13 mouse cellular contexts compared by ENCODE assay signal in the genomic region with DNA sequence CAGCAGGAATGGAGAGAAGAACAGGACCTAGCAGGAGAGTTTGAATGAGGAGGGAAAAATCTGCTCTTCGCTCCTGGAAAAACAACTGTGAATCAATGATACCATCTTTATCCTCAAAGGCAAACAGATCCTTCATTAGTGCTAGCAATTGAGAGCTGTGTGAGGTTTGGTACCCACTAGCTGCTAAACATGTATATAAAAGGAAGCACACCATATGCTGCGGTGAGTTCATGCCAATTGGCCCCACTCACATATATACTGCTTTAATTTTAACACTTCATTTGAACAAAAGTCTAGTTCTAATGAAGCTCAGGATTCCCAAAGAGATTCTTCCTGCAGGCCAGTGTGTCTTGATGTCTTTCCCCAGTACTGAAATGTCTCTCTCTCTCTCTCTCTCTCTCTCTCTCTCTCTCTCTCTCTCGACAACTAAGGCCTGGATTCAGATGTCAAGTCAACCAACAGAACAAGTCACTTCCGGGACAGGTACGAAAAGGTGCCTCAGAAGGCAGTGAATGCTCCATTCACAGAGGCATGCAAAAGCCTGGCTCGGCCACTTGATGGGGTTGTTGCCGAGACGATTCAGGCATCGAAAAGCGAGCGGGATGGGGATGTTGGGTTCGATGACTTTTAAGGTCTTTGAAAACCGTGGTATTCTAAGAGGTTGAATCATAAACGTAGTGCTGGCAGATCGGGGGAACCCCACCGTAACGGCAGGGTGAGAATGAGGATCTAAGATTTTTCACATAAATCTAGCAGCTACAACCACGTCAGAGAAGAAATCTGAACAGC.
A peak's percentile ranks its signal among the peaks of the same experiment; 100 is the strongest.
DNase-seq lines count a peak whose midpoint lies in the region; ATAC-seq lines count a peak whose summit lies in the region.
"Had no signal": no experiment of that assay in that cellular context is flagged by ENCODE, and none has a peak within 500 bp of the region (broad histone marks: within the 10 kb centered on the region; RNA-seq: fewer than 3 reads in every experiment).

No protein-coding gene starts in this region.

- peak; percentile 30 for DNase-seq in left cerebral cortex, adult 11 months (ENCODE audit: low spot score)
- no peak for DNase-seq in left cerebral cortex, postnatal 4 days
- peak; percentile 36 to 79 for DNase-seq in frontal cortex, postnatal 36 days (ENCODE audit: low spot score in 2 of 2)
- DNase-seq in right cerebral cortex, postnatal 4 days: peak; percentile 17
- DNase-seq in embryo, embryonic 9.5 days (ENCODE audit: extremely low spot score): no peak
- DNase-seq in kidney, postnatal 4 days: no peak
- DNase-seq: adrenal gland, adult 2 months; cerebellum, postnatal 14 days; kidney, adult 11 months; lung, postnatal 4 days; thymus, adult 2 months had no signal

- peak; percentile 54 for ATAC-seq in activated CD4-positive, CD25-positive, alpha-beta regulatory T cell, adult 4 months
- ATAC-seq: midbrain, embryonic 13.5 days had no signal

- intact Hi-C loops in left cerebral cortex, postnatal 4 days (cut with DNase I): no loop called here

Comparison
In these comparisons a context has a peak if more than half of its experiments do, and no peak if none do; other contexts are left out.
1. DNase-seq: peak in left cerebral cortex, adult 11 months (single experiment), frontal cortex, postnatal 36 days (2 of 2) and right cerebral cortex, postnatal 4 days (single experiment); none in left cerebral cortex, postnatal 4 days (single experiment), embryo, embryonic 9.5 days (single experiment) and kidney, postnatal 4 days (0 of 2).